Mouse (Mus musculus): Measurements from ENCODE around the gene BC049352.

- TF ChIP-seq POLR2A (IDR thresholded peaks at IDR 0.05; ENCODE audit: insufficient read depth, low read depth, low read length), result no peak; the same call in 1 of the 2 replicates
- TF ChIP-seq CTCF (IDR thresholded peaks at IDR 0.05), result no peak
- no peak for TF ChIP-seq EP300 (IDR thresholded peaks at IDR 0.05; ENCODE audit: insufficient read depth, low read depth, low read length)
Observed at GRCm38 (mm10) chr9:45247536-45247935, 65.7 kb downstream of the BC049352 start.

Data from heart, adult 2 months (tissue).